Mouse (Mus musculus) heart, adult 11 months (tissue): ENCODE data around the gene Ppox.
"Not testable (repeated sequence)": the region's sequence is repeated elsewhere in the genome, so short reads cannot be mapped to it uniquely, and the experiment has no call there.

Source experiments
- DNase-seq: peaks from one replicate; pipeline ENCODE4 v3.0.0; 2022

Gene Ppox

DNA sequence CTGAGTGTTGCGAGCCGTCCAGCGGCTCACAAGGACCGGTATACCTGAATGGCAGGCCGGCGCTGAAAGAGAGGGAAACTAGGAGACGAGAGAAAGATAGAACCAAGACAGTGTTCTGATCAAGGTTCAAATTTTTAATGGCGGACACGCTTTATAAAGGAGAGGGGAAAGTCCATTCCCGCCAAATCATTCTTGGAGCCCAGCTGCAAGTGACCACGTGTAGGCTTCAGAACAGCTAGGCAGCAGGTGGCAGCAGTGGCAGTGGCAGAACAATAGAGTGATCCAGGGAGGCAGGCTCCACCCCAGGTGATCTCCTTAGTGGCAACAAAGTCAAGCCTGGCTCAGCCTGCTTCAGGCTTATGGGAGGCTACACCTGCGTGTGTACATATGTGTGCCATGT lies 39.0 kb downstream of the Ppox start:
- DNase-seq: not testable (repeated sequence)

DNA sequence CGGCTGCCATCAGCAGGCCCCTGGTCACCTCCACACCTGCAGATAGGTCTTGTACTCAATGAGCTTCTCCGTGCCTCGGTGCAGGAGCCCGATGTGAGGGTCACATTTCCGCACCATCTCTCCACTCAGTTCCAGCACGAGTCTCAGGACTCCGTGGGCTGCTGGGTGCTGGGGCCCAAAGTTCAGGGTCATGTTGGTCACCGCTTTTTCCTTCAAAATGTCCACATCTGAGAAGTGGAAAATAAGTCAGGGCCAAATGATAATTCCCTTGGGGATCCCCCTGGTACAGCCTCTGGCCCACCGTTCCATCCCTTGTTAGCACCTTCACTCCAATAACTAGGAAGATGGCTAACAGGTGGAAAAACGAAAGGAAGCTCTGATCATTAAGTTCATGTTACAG lies 40.1 kb downstream of the Ppox start:
- no peak for DNase-seq

DNA sequence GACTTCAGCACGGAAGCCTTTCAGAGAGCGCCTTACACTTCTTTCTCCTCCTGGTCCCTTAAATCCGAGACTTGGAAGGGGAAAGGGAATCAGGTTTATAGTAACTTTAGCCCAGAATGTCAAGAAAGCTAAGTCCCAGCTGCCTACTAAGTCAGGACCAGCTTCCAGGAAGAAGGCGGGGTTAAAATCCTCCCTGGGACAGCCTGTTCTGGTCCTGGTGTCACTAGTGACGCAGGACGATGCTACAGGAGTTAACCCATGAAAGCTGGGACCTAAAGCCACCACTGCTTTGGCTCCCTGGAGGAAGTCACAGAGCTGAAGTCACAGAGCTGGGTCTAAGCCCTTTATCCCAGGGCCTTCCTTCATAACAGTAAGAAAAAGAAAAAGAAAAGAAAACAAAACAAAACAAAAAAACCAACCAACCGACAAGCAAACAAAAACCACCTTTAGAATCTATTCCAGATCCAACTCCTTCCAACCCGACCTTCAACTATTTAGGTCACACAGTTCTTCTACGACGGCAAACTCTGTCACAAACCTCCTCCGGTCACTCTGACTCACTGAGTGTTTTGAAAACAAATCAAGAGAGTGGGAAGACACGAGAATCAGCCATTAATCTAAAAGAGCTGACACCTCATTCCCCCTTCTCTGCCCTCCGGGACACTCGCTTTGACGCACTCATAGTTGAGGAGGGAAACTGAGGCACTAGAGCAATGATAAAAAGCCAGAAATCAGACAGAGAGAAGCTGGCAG lies 40.8 kb downstream of the Ppox start:
- DNase-seq: peak; percentile 97

DNA sequence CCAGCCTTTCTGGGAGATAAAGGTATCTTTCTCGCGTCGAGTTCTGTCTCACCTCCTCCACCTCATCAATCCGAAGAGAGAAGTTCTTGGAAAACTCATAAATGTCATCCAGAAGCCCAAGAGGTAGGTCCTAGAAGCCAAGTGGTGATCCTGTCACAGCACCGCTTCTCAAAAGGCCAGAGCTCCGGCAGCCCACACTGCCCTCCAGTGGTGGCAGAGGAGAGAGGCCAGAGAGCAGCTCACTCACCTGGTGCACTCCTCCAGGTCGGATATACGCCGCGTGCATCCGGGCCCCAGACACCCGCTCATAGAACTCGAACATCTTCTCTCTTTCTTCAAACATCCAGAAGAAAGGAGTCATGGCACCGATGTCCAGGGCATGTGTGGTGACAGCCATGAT lies 42.5 kb downstream of the Ppox start:
- peak; percentile 91 for DNase-seq

DNA sequence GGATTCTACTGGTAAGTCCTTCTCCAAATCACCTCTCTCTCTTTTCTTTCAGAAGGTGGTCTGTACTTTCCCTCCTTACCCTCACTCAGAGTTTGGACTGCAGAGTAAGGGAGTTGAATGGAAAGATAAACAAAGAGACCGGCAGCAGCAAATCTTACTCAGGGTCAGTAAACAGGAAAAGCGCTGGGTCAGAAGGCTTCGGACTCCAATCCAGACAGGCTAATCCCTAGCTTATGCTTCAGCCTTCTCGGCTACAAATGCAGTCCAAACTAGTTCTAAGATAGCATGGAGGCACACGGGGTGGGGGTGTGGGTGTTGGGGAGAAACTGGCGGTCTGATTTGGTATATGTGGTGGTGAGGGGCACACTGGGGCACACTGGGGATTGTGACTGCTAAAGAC lies 43.5 kb downstream of the Ppox start:
- no peak for DNase-seq

DNA sequence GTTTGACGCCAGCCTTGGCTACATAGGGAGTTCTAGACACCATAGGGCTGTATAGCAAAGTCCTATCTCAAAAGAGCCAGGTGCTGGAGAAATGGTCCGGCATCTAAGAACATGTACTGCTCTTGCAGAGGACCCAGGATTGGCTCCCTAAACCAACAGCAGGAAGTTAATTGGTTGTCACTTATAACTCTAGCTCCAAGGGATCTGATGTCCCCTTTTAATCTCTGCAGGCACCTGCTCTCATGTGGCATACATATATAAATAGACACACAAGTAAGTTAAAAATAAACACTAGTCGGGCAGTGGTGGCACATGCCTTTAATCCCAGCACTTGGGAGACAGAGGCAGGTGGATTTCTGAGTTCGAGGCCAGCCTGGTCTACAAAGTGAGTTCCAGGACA lies 45.2 kb downstream of the Ppox start:
- DNase-seq: peak; percentile 93

DNA sequence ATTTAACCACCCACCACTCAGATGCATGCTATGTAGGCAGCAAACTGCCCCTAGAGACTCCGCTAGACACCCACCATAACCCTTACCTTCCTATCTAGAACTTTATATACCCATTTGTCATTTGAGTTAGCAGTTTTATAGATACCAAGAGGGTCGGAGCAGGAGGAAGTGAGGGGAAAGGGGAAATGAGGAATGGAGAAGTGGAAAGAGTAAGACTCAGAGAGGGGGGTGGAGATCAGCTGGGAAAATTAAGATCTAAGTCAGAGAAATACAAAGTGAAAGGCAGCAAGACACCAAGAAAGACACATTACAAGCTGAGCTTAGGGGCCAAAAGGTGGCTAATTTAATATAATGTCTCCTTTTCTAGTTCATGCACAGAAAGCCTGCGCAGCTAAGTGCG lies 46.4 kb downstream of the Ppox start:
- no peak for DNase-seq

DNA sequence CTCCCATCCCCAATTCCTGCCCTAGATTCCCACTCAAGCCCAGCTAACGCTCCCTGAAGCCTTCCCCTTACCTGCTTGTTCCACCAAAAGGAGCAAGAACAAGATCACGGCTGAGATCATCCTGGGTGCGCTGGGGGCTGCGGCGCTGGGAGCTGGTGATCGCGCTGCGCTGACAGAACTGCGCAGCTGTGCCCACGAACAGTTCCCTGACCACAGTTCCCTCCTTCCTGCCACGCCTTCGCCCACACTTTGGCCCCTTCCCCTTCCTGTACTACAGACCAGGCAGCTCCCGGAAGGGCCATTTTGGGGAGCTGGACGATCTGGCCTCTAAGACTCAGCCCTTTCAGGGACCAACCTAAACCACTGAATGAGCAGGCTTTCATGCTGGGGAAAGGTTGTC lies 46.9 kb downstream of the Ppox start, which contains the start of gene Fcer1g:
TSS of gene Fcer1g (minus strand) at position 240 of the 400 bp plus-strand sequence.
- peak; percentile 97 for DNase-seq

DNA sequence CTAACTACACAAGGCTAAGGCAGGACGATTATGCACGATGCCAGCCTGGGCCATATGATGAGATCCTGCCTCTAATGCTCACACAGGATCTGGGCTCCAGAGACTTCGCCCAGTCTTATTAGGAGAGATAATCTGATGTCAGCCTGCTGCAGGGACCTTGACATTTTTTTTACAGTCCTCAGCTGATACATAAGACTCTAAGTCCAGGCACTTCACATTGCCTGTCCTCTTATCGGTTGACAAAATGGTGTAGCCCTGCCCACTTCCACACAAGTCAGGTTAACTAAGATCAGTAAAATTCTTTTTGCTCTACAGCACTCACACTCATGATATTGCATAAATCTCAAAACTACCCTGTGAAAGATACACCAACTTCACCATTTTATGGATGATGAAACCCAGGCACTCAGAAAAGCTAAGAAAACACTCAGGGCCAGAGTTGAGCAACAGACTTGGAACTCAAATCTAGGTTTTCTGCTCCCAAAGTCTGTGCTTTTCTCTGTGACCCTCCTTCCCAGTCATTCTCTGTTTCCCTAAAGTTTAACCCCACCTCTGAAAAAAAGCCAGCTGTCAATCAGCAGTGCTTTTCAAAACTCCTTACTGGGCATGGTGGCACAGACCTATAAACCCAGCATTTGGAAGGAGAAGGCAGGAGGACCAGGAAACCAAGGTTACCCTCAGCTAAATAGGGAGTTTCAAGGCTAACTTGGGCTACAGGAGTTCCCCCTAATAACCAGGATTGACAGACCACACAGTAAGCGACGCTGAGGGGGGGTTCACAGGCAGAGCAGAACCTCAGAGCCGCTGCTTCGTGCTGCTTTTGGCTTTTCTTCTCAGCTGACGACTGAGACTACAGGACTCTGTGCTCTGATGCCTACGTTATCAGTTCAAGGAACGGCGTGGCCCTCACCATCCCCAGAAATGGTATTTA lies 47.9 kb downstream of the Ppox start:
- no peak for DNase-seq

DNA sequence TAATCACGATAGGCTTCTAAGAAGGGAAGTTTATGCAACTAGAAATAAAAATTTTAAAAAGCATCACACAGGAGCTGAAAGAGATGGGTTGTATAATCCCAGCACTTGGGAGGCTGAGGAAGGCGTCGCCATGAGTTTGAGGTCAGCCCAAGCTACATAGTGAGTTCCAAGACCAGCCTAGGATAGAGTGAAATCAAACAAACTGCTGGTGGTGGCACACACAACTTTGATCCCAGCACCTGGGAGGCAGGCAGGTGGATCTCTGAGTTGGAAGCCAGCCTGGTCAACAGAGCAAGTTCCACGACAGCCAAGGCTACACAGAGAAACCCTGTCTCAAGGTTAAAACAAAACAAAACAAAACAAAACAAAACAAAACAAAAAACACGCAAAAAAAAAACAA lies 48.6 kb downstream of the Ppox start:
- peak; percentile 87 for DNase-seq

DNA sequence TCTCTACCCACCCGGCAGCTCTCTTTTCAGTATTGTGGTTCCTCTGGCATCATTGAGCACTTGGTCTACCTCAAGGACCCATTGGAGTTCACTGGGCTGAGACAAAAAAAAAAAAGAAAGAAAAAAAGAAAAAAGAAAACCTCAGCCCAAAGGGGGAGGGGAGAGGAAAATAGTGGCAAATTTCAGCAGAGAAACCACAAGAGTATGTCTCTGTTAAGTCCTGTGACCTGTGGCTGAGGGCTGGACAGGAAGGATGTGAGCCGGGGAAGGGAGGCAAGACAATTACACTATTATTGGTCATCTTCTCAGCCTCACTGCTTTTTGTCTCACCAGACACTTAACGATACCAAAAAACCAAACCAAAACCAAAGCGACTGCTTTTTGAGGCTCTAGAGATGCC lies 49.1 kb downstream of the Ppox start:
- DNase-seq: peak; percentile 82

DNA sequence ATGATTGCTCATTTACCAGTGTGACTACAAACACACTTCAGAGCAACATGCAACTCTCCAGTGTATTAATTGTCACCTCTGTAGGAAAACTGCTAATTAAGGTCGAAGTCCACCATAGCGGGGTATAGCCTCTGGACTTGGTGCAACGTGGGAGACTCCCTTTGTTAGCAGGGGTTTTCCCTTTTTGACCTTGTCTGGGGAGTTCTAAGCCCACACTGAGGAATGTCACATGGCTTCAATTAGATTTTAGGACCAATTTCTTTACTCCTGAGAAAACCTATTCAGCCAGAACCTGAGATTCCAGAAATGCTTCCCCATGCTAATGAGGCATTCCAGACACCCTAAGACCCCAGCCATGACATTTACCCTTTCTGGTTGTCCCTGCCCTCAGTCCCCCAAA lies 50.8 kb downstream of the Ppox start:
- DNase-seq: peak; percentile 77

DNA sequence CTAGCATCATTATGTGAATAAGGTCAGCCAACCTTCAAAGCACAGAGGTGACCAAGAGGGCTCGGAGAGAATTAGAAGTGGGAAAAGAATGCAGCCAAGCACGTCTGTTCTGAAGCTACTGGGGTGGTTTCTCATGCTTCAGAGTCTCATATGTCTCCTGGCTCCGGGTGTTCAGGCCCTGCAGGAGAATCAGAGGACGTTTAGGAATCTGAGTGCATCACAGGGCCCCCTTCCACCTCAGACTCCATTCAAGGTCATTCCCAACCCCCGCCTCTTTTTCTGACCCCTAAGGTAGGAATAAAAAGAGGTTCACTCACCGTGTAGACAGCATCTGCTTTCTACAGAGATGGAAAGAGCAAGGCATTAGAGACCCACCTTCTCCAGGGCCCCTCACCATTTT lies 51.2 kb downstream of the Ppox start:
- DNase-seq: peak; percentile 74

DNA sequence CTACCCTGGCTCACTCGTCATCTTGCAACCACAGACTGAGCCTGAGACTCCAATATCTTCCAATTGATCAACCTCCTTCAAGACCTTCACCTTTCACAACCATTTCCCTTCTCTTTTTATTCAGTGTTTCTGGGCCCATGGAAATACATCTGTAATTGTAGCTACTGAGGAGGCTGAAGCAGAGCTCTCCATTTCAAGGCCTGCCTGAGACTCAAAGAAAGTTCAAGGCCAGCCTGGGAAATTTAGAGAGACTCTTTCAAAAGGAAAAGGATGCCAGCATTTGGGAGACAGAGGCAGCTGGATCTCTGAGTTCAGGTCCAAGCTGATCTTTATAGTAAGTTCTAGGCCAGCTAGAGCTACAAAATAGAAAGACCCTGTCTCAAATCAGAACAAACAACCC lies 53.1 kb downstream of the Ppox start:
- peak; percentile 67 for DNase-seq

DNA sequence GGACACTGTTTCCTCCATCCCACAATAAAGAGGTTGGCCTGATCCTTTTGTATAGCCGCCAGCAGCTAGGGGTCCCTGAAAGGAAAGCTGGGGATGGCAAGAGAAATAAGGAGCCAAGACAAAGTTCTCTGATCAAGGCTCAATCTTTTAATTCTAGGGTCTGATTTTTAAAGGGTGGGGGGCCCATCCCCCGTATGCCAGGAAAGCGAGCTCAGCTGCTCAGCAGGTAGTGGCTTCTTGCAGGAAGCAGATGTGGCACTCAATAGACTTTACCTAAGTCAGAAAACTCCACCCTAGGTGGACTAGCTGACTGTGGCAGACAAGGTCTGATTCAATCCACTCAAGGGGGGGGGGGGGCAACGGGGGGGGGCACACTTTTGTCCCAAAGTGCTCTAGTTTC lies 54.2 kb downstream of the Ppox start:
- DNase-seq: peak; percentile 70
